Comparison of ENCODE assay signal across 7 mouse cellular contexts in the genomic region with DNA sequence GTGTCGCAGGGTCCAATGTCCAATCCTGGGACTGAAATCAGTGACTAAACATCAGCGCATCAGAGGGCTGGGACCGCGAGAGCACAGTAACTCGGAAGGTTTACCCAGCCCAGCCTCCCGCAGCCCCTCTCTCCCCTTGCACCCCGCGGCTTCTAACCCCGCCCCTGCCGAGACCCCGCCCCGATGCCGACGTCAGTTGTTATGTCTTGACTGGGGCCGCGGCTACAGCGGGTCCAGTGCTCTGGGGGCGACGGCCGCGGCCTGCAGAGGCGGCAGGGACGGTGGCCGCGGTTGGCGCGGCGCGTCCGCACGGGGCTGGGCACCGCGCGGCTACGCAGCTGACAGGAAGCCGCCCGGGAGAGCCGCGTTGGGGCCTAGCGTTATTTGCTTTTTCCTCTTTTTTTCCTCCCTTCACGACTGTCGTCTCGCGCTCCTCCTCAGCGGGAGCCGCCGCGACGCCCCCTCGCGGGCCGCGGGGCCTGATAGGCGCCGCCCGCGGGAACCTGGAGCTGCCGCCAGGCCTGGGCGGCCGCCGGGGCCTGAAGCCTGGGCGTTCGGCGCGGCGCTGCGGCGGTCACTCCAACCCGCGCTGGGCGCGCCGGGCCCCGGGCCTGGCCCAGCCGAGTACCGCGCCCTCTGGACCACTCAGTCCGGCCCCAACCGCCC. TPM values are rescaled to one million over a fixed set of nuclear protein-coding genes. Genes with fewer than 3 reads are reported as not detected.
DNase-seq lines count a peak whose midpoint lies in the region; ATAC-seq lines count a peak whose summit lies in the region.

A gene (plus strand): TSS at position 220 of the 666 bp plus-strand sequence.

- H3K4me1 ChIP-seq in embryonic facial prominence, embryonic 10.5 days: peaks cover 30% of the 10 kb centered on the region
- H3K4me1 ChIP-seq in limb, embryonic 10.5 days: peaks cover 22% of the 10 kb centered on the region
- peaks cover 20% of the 10 kb centered on the region for H3K4me1 ChIP-seq in midbrain, embryonic 13.5 days (replicated peaks)

- 1% methylated on average over 79 of the region's 79 CpGs for WGBS in embryonic facial prominence, embryonic 10.5 days
- WGBS in limb, embryonic 10.5 days: under 1% methylated on average over 78 of the region's 79 CpGs
- under 1% methylated on average over 64 of the region's 79 CpGs for WGBS in midbrain, embryonic 13.5 days

- H3K4me3 ChIP-seq in embryonic facial prominence, embryonic 10.5 days: peak within 1 kb of the TSS; percentile 95
- H3K4me3 ChIP-seq in limb, embryonic 10.5 days: peak within 1 kb of the TSS; percentile 92
- peak within 1 kb of the TSS; percentile 96 for H3K4me3 ChIP-seq in midbrain, embryonic 13.5 days (replicated peaks)

- H3K27ac ChIP-seq in embryonic facial prominence, embryonic 10.5 days (replicated peaks): peak within 1 kb of the TSS; percentile 99
- peak within 1 kb of the TSS; percentile 99 for H3K27ac ChIP-seq in limb, embryonic 10.5 days
- peak within 1 kb of the TSS; percentile 99 for H3K27ac ChIP-seq in midbrain, embryonic 13.5 days

- H3K27me3 ChIP-seq in embryonic facial prominence, embryonic 10.5 days (replicated peaks; ENCODE audit: low read depth, poor library complexity, severe bottlenecking): no peaks in the 10 kb centered on the region
- H3K27me3 ChIP-seq in limb, embryonic 10.5 days (ENCODE audit: low read depth, poor library complexity, severe bottlenecking): no peaks in the 10 kb centered on the region
- H3K27me3 ChIP-seq in midbrain, embryonic 13.5 days: no peaks in the 10 kb centered on the region

- H3K9ac ChIP-seq in midbrain, embryonic 13.5 days (replicated peaks): peak within 1 kb of the TSS; percentile 100

- ATAC-seq in granulocyte monocyte progenitor cell, adult 5-6 weeks (replicated peaks; ENCODE audit: poor library complexity, severe bottlenecking): peak; percentile 94
- ATAC-seq in midbrain, embryonic 13.5 days: peak; percentile 98

- H3K9me3 ChIP-seq in embryonic facial prominence, embryonic 10.5 days: no peaks in the 10 kb centered on the region
- no peaks in the 10 kb centered on the region for H3K9me3 ChIP-seq in limb, embryonic 10.5 days (replicated peaks)
- H3K9me3 ChIP-seq in midbrain, embryonic 13.5 days: no peaks in the 10 kb centered on the region

- H3K36me3 ChIP-seq in embryonic facial prominence, embryonic 10.5 days (replicated peaks): peaks cover 20% of the 10 kb centered on the region
- H3K36me3 ChIP-seq in limb, embryonic 10.5 days: peaks cover 9% of the 10 kb centered on the region; the same call in 1 of the 2 replicates
- no peaks in the 10 kb centered on the region for H3K36me3 ChIP-seq in midbrain, embryonic 13.5 days

- H3K4me2 ChIP-seq in midbrain, embryonic 13.5 days (replicated peaks): peak within 1 kb of the TSS; percentile 72

- peak; percentile 98 for DNase-seq in adrenal gland, postnatal 10 days
- peak; percentile 98 for DNase-seq in embryonic facial prominence, embryonic 10.5 days (ENCODE audit: low spot score)
- peak; percentile 89 for DNase-seq in kidney, adult 11 months
- DNase-seq in limb, embryonic 10.5 days (ENCODE audit: low spot score): peak; percentile 98
- peak; percentile 71 for DNase-seq in spleen, adult 12 weeks (ENCODE audit: low spot score)

RNA-seq across cellular contexts. Expression of the gene that starts here (rescaled TPM):
- 10 to 100 TPM; 29.9 to 32.3 TPM for total RNA-seq in adrenal gland, postnatal 10 days (2021)
- polyA plus RNA-seq in embryonic facial prominence, embryonic 10.5 days (2016; fragmentation: Nextera tagmentation; extraction: Ambion mirVana): 10.9 TPM in 2 replicates
- 7.1 and 8.6 TPM in 2 replicates for total RNA-seq in granulocyte monocyte progenitor cell, adult 5-6 weeks (2014; fragmentation: Nextera tagmentation)
- total RNA-seq in granulocyte monocyte progenitor cell, adult 5-6 weeks (2017): 7.3 and 10.6 TPM in 2 replicates
- polyA plus RNA-seq in limb, embryonic 10.5 days (2016; fragmentation: Nextera tagmentation; extraction: Ambion mirVana): 8.8 and 10.9 TPM in 2 replicates
- 18.6 and 22.3 TPM in 2 replicates for polyA plus RNA-seq in midbrain, embryonic 13.5 days (2015; fragmentation: Nextera tagmentation; extraction: Ambion mirVana)

Comparison
In these comparisons a context has a peak if more than half of its experiments do, and no peak if none do; other contexts are left out.
1. Peak in every context shown above with its lines: DNase-seq, ATAC-seq, H3K4me3 ChIP-seq and H3K27ac ChIP-seq.